Mouse (Mus musculus): ENCODE measurements at regions not wholly inside any gene's neighbourhood (a gene's known extent, or its start where the extent isn't known, plus 50 kb on each side); places are given as distances from the start of the nearest gene placed in this dataset.

DNA sequence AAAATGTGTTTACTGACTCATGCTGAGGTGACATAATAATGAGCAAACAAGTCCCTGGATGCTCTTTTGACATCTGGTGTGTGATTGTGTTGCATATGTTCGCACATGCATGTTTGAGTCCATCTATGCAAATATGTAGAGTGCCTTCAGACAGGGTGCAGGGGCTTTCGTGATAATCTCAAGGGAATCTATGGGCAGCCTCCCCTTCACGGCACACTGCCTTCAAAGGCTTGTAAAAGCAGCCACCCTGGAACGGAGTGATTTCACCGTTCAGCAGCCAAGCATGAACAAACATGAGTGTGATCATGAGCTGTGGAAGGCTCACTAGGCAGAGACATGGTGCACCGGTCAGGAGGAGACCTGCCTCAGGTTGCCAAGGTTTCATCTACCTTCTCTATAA is 57.1 kb upstream of the Mbip start:
- DNase-seq (ENCODE audit: low spot score): no peak

DNA sequence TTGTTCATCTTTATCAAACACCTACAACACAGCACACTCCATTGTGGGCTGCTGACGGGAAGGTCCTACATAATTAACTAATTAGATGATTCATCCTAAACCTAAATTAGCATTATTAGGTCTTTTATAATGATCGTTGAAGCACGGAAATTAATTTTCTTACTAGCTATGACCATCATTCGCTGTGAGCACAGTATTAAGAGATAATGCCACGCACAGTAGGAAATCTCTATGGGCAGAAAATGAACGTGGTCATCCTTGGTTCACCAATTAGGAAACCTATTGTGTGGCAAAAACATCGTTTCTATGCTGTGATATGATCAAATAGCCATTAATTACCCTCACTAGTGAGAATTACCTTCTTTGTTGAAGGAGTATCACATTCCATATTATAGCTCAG is 56.4 kb upstream of the Mbip start:
- no peak for DNase-seq (ENCODE audit: low spot score)

Measured in MN1 (cell line).